Mouse (Mus musculus) thymus, postnatal 10 days (tissue): ENCODE measurements at regions not wholly inside any gene's neighbourhood (a gene's known extent, or its start where the extent isn't known, plus 50 kb on each side); places are given as distances from the start of the nearest gene placed in this dataset.

Experiments
- DNase-seq, 2 experiments: peaks; one replicate each; pipeline ENCODE4 v3.0.0; 2021; ENCODE audit warnings: low spot score in 2 of 2

- no peak for DNase-seq
Measured at GRCm38 (mm10) chr11:63753260-63753659, 168.8 kb downstream of the Hs3st3b1 start.

GRCm38 (mm10) chr11:63754826-63755225, 167.3 kb downstream of the Hs3st3b1 start:
- no peak for DNase-seq

GRCm38 (mm10) chr11:63758313-63758712, 163.8 kb downstream of the Hs3st3b1 start:
- DNase-seq, result no peak

- DNase-seq, result no peak
Measured at GRCm38 (mm10) chr11:63761561-63761960, 160.5 kb downstream of the Hs3st3b1 start.

- no peak for DNase-seq
Measured at GRCm38 (mm10) chr11:63767631-63768250, 154.3 kb downstream of the Hs3st3b1 start.

GRCm38 (mm10) chr11:63769738-63770137, 152.4 kb downstream of the Hs3st3b1 start:
- no peak for DNase-seq

GRCm38 (mm10) chr11:63775382-63775781, 146.7 kb downstream of the Hs3st3b1 start:
- DNase-seq, result no peak

- no peak for DNase-seq
Measured at GRCm38 (mm10) chr11:63779371-63779770, 142.7 kb downstream of the Hs3st3b1 start.

- no peak for DNase-seq
Measured at GRCm38 (mm10) chr11:63781967-63782915, 139.8 kb downstream of the Hs3st3b1 start.

- no peak for DNase-seq
Measured at GRCm38 (mm10) chr11:63785281-63785886, 136.7 kb downstream of the Hs3st3b1 start.

GRCm38 (mm10) chr11:63785965-63786364, 136.1 kb downstream of the Hs3st3b1 start:
- no peak for DNase-seq

- DNase-seq, result no peak
Measured at GRCm38 (mm10) chr11:63789473-63790120, 132.5 kb downstream of the Hs3st3b1 start.

GRCm38 (mm10) chr11:63791004-63791862, 130.9 kb downstream of the Hs3st3b1 start:
- no peak for DNase-seq

GRCm38 (mm10) chr11:63793732-63794503, 128.2 kb downstream of the Hs3st3b1 start:
- no peak for DNase-seq

- no peak for DNase-seq
Measured at GRCm38 (mm10) chr11:63812146-63812545, 109.9 kb downstream of the Hs3st3b1 start.

GRCm38 (mm10) chr11:63822847-63823246, 99.2 kb downstream of the Hs3st3b1 start:
- no peak for DNase-seq

- no peak for DNase-seq
Measured at GRCm38 (mm10) chr11:63827271-63827762, 94.8 kb downstream of the Hs3st3b1 start.

- DNase-seq, result no peak
Measured at GRCm38 (mm10) chr11:63833480-63833879, 88.6 kb downstream of the Hs3st3b1 start.

GRCm38 (mm10) chr11:63834140-63834539, 88.0 kb downstream of the Hs3st3b1 start:
- DNase-seq, result no peak

- no peak for DNase-seq
Measured at GRCm38 (mm10) chr11:63834631-63835030, 87.5 kb downstream of the Hs3st3b1 start.
